Mouse (Mus musculus) retina, postnatal 1 day (tissue): ENCODE measurements at regions not wholly inside any gene's neighbourhood (a gene's known extent, or its start where the extent isn't known, plus 50 kb on each side); places are given as distances from the start of the nearest gene placed in this dataset.

Experiments
- DNase-seq: peaks from one replicate; pipeline ENCODE4 v3.0.0-alpha.2; 2012

DNA sequence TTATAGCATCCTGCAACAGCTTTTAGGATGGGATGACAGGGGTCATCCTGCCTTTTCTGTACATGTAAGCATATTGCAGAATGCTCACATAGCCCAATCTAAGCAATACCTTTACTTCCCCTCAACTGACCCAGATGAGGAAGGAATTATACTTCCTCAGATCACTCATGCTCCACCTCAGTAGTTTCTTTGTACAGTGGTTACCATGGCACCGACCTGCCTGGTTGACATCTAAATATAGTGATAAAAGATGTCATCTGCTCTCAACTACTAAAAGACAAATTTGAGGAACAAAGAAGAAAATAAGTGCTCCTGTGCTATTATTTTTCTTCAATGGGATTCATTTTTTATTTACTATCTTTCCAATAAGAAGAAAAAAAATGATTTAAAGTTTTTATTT, 994.6 kb upstream of the Gm37988 start:
- DNase-seq: no peak

DNA sequence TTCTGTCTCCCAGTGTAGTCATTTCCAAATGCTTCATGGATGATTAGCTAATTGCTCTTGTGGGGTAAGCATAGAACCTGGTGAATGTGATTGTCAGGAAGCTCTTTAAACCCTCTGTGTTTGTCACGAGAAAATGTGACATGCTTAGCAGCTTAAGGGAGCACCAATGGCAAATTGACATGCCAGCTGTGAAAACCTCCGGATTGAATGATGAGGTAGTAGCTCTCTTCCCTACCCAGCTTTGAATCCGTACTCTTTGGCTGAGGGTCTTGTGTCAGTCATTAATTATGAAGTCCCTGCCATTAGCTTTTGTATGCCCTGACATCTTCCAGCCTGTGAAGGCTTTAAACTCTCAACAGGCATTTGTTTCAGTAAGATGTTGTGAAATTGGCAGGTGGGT, 965.7 kb upstream of the Gm37988 start:
- DNase-seq: peak; percentile 1
